Mouse (Mus musculus): ENCODE measurements at regions not wholly inside any gene's neighbourhood (a gene's known extent, or its start where the extent isn't known, plus 50 kb on each side); places are given as distances from the start of the nearest gene placed in this dataset.

DNA sequence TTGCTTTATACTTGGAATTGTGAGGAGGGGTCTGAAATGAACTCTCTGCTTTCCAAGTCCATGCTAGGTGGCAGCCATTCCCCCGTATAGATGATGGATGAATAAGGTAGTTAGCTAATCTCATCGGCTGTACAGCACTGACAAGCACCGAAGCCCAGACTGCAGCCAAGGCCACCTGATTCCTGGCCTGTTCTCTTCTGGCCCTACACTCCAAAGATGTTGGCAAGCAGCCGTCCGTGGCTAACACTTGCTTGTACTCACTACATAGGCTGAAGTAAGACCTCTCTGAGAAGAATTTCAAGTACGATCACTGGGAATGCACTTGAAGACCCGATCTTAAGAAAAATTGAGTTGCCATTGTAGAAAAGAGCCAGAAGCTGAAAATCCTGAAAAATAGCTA lies 427.2 kb upstream of the Gcfc2 start:
- no peaks in the 10 kb centered on the region for H3K9me3 ChIP-seq (replicated peaks; ENCODE audit: insufficient read depth, low read length)
- no peaks in the 10 kb centered on the region for H3K36me3 ChIP-seq (ENCODE audit: control insufficient read depth in 1 of 2, insufficient read depth in 2 of 2, low read length in 2 of 2)
- no peak for DNase-seq (ENCODE audit: low read depth, low spot score)
- no peak overlapping the region for H3K4me3 ChIP-seq (ENCODE audit: control insufficient read depth in 1 of 2, insufficient read depth in 1 of 2, low read depth in 2 of 2, low read length in 2 of 2)
- TF ChIP-seq HCFC1 (IDR thresholded peaks at IDR 0.05; ENCODE audit: low read depth, low read length) (no peak), RAD21 (IDR thresholded peaks at IDR 0.05; ENCODE audit: low read depth, low read length) (no peak), POLR2AphosphoS5 (IDR thresholded peaks at IDR 0.05; ENCODE audit: borderline replicate concordance, low read depth, low read length) (no peak), ZMIZ1 (IDR thresholded peaks at IDR 0.05; ENCODE audit: low read depth, low read length) (no peak), TBP (IDR thresholded peaks at IDR 0.05; ENCODE audit: low read depth, low read length) (no peak), ELF1 (IDR thresholded peaks at IDR 0.05; ENCODE audit: low read depth, low read length) (no peak), MXI1 (IDR thresholded peaks at IDR 0.05; ENCODE audit: low read depth, low read length) (no peak), TAL1 (IDR thresholded peaks at IDR 0.05; ENCODE audit: low read length) (no peak), TCF12 (IDR thresholded peaks at IDR 0.05; ENCODE audit: low read depth, low read length) (no peak), ZC3H11A (IDR thresholded peaks at IDR 0.05; ENCODE audit: low read depth, low read length) (no peak)
- no peak overlapping the region for H3K27ac ChIP-seq (ENCODE audit: control insufficient read depth, low read depth, low read length)
- no peak overlapping the region for H3K9ac ChIP-seq (ENCODE audit: control insufficient read depth, low read depth, low read length, poor library complexity, severe bottlenecking)
- H3K27me3 ChIP-seq (ENCODE audit: control insufficient read depth in 1 of 2, insufficient read depth in 2 of 2, low read length in 2 of 2) = no peaks in the 10 kb centered on the region
- H3K79me2 ChIP-seq (ENCODE audit: control insufficient read depth, insufficient read depth, low read length, poor library complexity) = no peaks in the 10 kb centered on the region
- H3K4me1 ChIP-seq (ENCODE audit: control insufficient read depth in 1 of 2, insufficient read depth in 2 of 2, low read length in 2 of 2) = no peaks in the 10 kb centered on the region

DNA sequence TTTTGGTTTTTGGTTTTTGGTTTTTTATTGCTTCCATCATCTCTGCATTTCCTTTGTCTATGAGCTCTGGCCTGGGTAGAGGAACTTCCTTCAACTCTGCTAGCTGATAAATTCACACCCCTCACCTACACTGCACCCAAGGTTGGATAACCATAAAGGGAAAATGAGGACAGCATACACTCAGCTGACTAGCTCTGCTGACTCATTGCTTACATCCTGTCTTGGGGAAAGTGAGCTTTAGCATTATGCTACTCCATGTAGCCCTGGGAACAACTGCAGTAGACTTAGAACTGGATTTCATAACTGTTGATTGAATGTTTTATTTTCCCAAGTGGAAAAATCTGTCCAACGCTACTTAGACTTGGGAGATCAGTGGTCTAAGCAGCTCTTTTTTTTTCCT lies 406.3 kb upstream of the Gcfc2 start:
- Histone ChIP-seq H3K27ac (ENCODE audit: control insufficient read depth, low read depth, low read length) (no peak overlapping the region), H3K27me3 (ENCODE audit: control insufficient read depth in 1 of 2, insufficient read depth in 2 of 2, low read length in 2 of 2) (no peaks in the 10 kb centered on the region), H3K79me2 (ENCODE audit: control insufficient read depth, insufficient read depth, low read length, poor library complexity) (no peaks in the 10 kb centered on the region), H3K36me3 (ENCODE audit: control insufficient read depth in 1 of 2, insufficient read depth in 2 of 2, low read length in 2 of 2) (no peaks in the 10 kb centered on the region), H3K4me3 (ENCODE audit: control insufficient read depth in 1 of 2, insufficient read depth in 1 of 2, low read depth in 2 of 2, low read length in 2 of 2) (no peak overlapping the region), H3K9me3 (replicated peaks; ENCODE audit: insufficient read depth, low read length) (no peaks in the 10 kb centered on the region), H3K4me1 (ENCODE audit: control insufficient read depth in 1 of 2, insufficient read depth in 2 of 2, low read length in 2 of 2) (no peaks in the 10 kb centered on the region), H3K9ac (ENCODE audit: control insufficient read depth, low read depth, low read length, poor library complexity, severe bottlenecking) (no peak overlapping the region)
- no peak for TF ChIP-seq NELFE (IDR thresholded peaks at IDR 0.05; ENCODE audit: low read depth, low read length)
- TF ChIP-seq HCFC1 (IDR thresholded peaks at IDR 0.05; ENCODE audit: low read depth, low read length) = no peak
- no peak for TF ChIP-seq CHD2 (IDR thresholded peaks at IDR 0.05; ENCODE audit: low read length)
- TF ChIP-seq MEF2A (IDR thresholded peaks at IDR 0.05; ENCODE audit: extremely low read depth, insufficient replicate concordance, low read depth, low read length, poor library complexity, severe bottlenecking) = no peak
- no peak for TF ChIP-seq JUND (IDR thresholded peaks at IDR 0.05; ENCODE audit: low read depth, low read length)
- TF ChIP-seq POLR2A (IDR thresholded peaks at IDR 0.05; ENCODE audit: control insufficient read depth in 1 of 2, insufficient read depth in 1 of 2, low read depth in 1 of 2, low read length in 2 of 2, poor library complexity in 1 of 2) = no peak
- TF ChIP-seq ZNF384 (IDR thresholded peaks at IDR 0.05; ENCODE audit: low read depth, low read length) = no peak
- TF ChIP-seq TAL1 (IDR thresholded peaks at IDR 0.05; ENCODE audit: low read length) = no peak
- no peak for TF ChIP-seq GABPA (IDR thresholded peaks at IDR 0.05; ENCODE audit: low read depth, low read length)
- TF ChIP-seq ELF1 (IDR thresholded peaks at IDR 0.05; ENCODE audit: low read depth, low read length) = no peak
- no peak for TF ChIP-seq MAZ (IDR thresholded peaks at IDR 0.05; ENCODE audit: low read depth, low read length)
- TF ChIP-seq KAT2A (conservative IDR thresholded peaks at IDR 0.05; ENCODE audit: low read depth, low read length) = no peak
- no peak for TF ChIP-seq USF2 (IDR thresholded peaks at IDR 0.05; ENCODE audit: borderline replicate concordance in 1 of 2, insufficient read depth in 1 of 2, low read depth in 1 of 2, low read length in 2 of 2)
- no peak for TF ChIP-seq BHLHE40 (IDR thresholded peaks at IDR 0.05; ENCODE audit: borderline replicate concordance, low read depth, low read length)
- no peak for TF ChIP-seq CHD1 (IDR thresholded peaks at IDR 0.05; ENCODE audit: low read depth, low read length)
- no peak for DNase-seq (ENCODE audit: low read depth, low spot score)

Measured in MEL (cell line).